Mouse (Mus musculus): ENCODE data around the gene Sdr39u1.
A peak's percentile ranks its signal among the peaks of the same experiment; 100 is the strongest.

DNA sequence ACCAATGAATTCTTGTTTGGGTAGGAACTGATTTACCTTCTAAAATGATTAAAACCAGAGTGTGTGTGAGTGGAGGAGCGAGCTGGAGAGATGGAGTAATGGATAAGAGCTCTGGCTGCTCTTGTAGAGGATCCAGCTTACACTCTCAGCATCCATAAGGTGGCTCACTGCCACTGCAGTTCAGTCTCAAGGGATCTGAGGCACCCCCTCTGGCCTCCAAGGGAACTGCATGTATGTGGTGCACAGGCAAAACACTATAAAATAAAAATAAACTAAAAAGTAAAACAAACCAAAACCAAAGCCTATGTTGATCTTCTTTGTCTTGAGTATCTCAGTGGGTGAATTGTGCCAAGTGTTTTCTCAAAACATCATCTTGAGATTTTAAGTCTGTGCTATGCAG is 20.5 kb downstream of the Sdr39u1 start:
- TF ChIP-seq POLR2A (IDR thresholded peaks at IDR 0.05; ENCODE audit: extremely low read depth, insufficient read depth, low read length) (no peak), CTCF (IDR thresholded peaks at IDR 0.05; ENCODE audit: extremely low read depth, insufficient read depth, low read length) (peak; percentile 87)
